Mouse (Mus musculus) kidney, adult 2 months (tissue): ENCODE results near the gene Mum1.

ENCODE experiments used
- CTCF ChIP-seq: fragments of 200-500 bp; conservative IDR thresholded peaks from 2 replicates; pipeline ENCODE4 v1.5.1; 2011; ENCODE audit warnings: low read depth, mild to moderate bottlenecking, control low read depth, low read length, moderate library complexity, mixed read lengths; ENCODE audit not compliant: insufficient read depth, insufficient read length
- POLR2A ChIP-seq: fragments of 200-500 bp; IDR thresholded peaks from one replicate; pipeline ENCODE4 v1.6.1; 2011; ENCODE audit warnings: low read depth, low read length, control low read depth

DNA sequence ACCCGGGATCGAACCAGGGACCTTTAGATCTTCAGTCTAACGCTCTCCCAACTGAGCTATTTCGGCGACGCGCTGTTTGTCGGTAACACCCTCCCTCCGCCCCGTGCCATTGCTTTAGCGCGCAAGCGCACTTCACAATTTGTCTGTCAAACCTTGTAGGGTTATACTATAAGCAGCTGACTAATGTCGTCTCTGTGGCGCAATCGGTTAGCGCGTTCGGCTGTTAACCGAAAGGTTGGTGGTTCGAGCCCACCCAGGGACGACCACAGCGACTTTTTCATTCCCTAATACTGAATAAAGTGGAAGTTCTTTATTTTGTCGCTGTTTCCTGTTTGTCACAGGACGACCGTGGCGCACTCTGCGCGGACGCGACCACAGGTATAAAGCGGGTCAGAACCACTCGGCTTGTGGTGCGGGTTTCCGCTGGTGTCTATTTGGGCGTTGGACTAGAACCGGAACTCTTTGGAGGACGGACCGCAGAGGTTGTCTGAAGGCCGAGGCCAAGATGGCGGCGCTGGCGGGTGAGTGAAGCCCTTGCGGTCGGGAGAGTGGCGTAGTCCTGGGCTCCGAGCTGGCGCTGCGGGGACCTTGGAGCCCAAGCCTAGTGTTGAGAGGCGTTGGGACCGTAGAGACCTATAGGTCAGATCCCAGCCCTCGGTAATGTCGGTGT, 22.9 kb downstream of the Mum1 start, which contains the start of gene Ndufs7:
- TF ChIP-seq CTCF (no peak), POLR2A (peak; percentile 92)
